Mouse (Mus musculus) cerebellum, adult 2 months (tissue): ENCODE data around the gene Oas1g.

Experiments used
- CTCF ChIP-seq: fragments of 200-500 bp; IDR thresholded peaks from 2 replicates; pipeline ENCODE4 v1.5.1; 2011; ENCODE audit warnings: low read depth, mild to moderate bottlenecking, control low read depth, low read length, moderate library complexity, borderline replicate concordance; ENCODE audit not compliant: insufficient read depth
- POLR2A ChIP-seq: fragments of 200-500 bp; IDR thresholded peaks from 2 replicates; pipeline ENCODE4 v1.6.1; 2011; ENCODE audit warnings: low read length, control low read depth, borderline replicate concordance; ENCODE audit not compliant: insufficient read depth

- TF ChIP-seq POLR2A (no peak), CTCF (no peak)
Observed at GRCm38 (mm10) chr5:120892243-120892660, 4.8 kb upstream of the Oas1g start.
